Mouse (Mus musculus): ENCODE measurements at regions not wholly inside any gene's neighbourhood (a gene's known extent, or its start where the extent isn't known, plus 50 kb on each side); places are given as distances from the start of the nearest gene placed in this dataset.

DNA sequence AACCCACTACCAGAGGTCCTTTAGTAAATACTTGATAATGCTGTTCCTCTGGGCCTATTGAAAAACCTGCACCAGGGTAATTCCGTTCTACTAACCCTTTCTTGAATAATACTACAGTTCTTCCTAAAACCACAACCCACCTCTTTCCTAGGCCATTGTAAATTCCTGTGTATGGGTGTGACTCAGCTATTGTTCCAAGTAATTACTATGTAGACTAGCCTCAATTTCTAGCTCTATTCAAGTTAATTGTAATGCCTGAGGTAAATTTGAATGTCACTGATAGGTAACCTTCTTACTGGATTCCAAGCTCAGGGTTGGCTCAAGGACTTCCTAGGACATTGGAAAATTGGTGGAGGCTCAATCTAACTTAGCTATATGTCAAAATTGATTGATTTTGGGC is 185.1 kb upstream of the Slc5a7 start:
- DNase-seq (ENCODE audit: low read depth, low spot score) = no peak

DNA sequence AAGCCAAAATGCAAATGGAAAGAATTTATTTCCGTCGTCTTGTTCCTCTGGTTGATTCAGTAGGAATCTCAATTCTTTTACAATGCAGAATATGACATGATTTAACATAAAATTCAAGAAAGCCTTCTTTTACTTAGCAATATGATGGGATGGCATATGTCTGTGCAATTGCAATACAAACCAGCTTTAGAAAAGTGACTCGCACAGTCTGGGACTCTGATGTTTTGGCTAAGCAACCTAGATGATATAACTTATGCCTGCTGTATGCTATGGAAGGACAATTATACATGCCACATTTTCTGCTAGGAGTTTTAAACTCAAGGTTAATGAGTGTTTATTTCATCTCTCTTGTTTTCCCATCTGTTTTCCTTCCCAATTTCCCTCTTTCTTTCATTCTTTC is 141.1 kb upstream of the Slc5a7 start:
- no peak for DNase-seq (ENCODE audit: low read depth, low spot score)

DNA sequence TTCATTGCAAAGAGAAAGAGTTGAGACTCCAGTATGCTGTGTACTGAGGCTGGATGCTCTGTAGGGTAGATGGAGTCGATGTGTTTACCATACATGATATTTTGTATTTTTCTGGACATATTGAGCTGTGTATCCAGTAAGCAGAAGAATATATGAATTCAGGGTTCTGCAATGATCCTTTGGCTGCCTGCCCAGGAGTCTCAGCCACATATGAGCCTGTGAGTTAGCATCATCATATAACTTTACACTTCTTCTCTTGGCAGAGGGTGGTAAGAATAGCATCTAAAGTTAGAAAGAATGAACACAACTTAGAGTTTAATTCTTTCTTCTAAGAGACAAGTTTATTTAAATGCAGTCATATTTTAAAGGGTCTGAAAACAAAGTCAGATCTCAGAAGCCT is 139.6 kb upstream of the Slc5a7 start:
- no peak for DNase-seq (ENCODE audit: low read depth, low spot score)

DNA sequence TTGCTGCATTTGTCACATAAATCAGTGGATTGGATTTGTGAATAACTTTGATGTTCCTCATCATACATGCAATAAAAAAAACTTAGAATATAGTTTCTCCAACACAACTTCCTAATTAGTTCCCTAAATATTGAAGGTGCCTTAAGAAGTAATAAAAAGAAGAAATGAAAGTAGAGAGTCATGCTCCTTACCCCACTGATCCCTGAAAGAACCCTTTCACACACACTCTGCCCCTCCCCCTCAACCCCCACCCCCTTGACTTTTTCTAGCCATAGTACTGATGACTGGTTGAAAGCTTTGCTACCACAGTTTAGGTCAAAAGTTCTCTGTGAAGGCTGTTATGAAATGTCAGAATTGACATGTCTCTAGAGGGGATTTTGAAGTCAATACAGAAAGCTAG is 131.1 kb upstream of the Slc5a7 start:
- DNase-seq (ENCODE audit: low read depth, low spot score) = no peak

- no peak for DNase-seq (ENCODE audit: low read depth, low spot score)
Observed at GRCm38 (mm10) chr17:54414260-54414659, 115.4 kb upstream of the Slc5a7 start.

GRCm38 (mm10) chr17:54396476-54396875 is 97.6 kb upstream of the Slc5a7 start:
- DNase-seq (ENCODE audit: low read depth, low spot score) = no peak

DNA sequence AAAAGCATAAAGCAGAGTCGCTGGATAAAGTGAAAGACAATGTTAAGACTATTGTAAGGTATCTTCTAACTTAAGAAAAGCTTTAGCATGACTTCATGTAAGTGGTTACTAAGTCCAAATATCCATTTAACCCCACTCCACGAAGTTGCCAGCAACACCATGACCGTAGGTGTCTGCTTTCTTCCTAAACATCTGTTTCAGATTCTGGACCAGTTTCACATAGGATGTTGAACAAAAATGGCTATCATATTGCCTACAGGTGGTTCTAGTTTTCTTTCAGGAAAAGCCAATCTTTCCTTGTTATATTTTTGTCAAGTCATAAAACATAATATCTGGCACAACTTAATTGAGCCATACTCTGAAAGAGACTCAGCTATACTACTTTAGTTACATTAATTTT is 78.7 kb upstream of the Slc5a7 start:
- DNase-seq (ENCODE audit: low read depth, low spot score) = peak; percentile 1

- DNase-seq (ENCODE audit: low read depth, low spot score) = no peak
Observed at GRCm38 (mm10) chr17:54368611-54369010, 69.8 kb upstream of the Slc5a7 start.

- DNase-seq (ENCODE audit: low read depth, low spot score) = no peak
Observed at GRCm38 (mm10) chr17:54367948-54368347, 69.1 kb upstream of the Slc5a7 start.

- no peak for DNase-seq (ENCODE audit: low read depth, low spot score)
Observed at GRCm38 (mm10) chr17:54362991-54363390, 64.2 kb upstream of the Slc5a7 start.

- DNase-seq (ENCODE audit: low read depth, low spot score) = no peak
Observed at GRCm38 (mm10) chr17:54353063-54353462, 54.2 kb upstream of the Slc5a7 start.

- no peak for DNase-seq (ENCODE audit: low read depth, low spot score)
Observed at GRCm38 (mm10) chr17:54350881-54351280, 52.0 kb upstream of the Slc5a7 start.

Measured in mesoderm, embryonic 11.5 days (tissue).